Mouse (Mus musculus): ENCODE data around the gene Clpp. TPM values are rescaled to one million over a fixed set of nuclear protein-coding genes. Genes with fewer than 3 reads are reported as not detected.

Clpp gene
- total RNA-seq (2021): 10 to 100 TPM; 46.2 to 49.1 TPM

DNA sequence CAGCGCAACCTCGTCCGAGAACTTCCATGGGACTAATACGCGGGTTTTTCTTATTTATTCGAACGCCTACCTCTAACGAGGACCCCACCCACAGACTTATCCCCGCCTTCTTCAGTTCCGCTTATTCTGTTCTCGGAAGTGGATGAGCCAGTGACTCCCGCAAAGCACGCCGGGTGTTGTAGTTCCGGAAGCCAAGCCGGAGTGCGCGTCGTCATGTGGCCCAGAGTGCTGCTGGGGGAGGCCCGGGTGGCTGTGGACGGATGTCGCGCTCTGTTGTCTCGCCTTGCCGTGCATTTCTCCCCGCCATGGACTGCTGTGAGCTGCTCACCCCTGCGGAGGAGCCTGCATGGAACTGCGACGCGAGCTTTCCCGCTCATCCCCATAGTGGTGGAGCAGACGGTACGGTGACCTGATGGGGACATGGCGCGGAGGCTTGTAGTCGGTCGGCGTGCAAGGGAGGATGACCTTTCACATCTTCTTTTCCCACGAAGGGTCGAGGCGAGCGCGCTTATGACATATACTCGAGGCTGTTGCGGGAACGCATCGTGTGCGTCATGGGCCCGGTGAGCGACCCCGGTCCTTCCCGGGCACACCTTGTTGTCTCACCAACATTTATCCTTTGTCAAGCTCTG is at the start of gene Clpp:
Clpp (plus strand) TSS at position 191 of the 632 bp plus-strand sequence.
- DNase-seq: peak; percentile 94
- intact Hi-C loops (cut with DNase I): no loop called here

DNA sequence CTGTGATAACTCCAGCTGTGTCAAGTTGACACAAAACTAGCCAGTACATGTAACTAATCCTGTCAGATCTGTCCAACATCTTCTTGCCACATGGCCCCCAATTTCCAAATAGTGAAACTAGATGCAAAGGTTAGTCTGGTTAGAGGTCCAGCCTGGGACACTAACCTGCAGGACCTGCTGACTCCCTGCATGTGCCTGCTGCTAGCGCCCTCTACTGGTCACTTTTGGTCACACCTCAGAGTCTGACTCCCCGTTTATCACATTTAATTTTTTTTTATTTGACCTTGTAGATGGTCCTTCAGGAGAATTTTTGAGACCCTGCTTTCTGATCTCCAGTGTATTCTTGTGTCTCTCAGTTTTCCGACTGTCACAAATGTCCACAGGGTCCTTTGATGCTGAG is 39.2 kb upstream of the Clpp start:
- intact Hi-C loops (cut with DNase I): no loop called here
- DNase-seq: peak; percentile 45

- intact Hi-C loops (cut with DNase I): no loop called here
- no peak for DNase-seq
Measured at GRCm38 (mm10) chr17:56952639-56953038, 37.5 kb upstream of the Clpp start.

DNA sequence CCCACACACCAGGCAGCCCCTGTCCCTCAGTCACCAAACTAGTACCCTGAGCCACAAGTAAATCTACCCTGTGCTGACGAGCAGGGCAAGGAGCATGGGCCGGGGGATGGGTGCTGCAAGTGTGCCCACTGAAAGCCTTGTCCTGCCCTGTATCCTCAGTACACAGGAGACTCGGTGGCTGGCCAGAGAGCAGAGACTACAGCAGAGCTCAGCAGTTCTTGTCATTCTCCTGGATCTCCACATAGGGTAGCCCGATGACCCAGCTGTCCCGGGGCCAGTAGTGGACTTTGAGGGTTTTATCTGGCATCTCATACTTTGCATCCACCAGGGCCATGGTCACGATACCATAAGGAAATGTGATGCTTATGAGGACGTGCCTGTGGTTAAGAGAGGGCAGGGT is 35.2 kb upstream of the Clpp start:
- no peak for DNase-seq
- intact Hi-C loops (cut with DNase I): no loop called here

DNA sequence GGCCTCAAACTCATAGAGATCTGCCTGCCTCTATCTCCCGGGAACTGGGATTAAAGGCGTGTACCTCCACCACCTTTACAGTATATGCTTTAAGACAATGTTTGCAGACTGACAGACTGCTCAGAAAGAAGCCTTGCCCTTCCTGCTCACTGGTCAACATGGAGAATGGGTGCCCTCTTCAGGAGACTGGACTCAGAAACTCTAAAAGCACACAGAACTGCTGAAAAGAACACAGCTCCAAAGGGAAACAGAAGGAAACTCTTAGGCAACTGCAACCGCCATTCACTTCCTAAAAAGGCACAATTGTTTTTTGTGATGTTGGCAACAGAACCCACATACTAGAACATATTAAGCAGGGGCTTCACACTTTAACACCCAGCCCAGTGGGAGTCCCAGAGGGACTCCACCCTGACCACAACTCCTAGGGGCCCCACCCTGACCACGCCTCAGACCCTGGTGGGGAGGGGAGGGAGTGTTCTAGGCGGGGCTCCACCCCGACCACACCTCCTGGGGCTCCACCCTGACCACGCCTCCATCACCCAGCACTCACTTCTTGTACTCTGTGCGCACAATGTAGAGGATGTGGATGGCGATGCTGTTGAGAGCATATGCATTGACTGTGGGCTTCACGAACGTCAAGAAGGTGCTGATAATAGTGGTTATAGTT is 32.2 kb upstream of the Clpp start:
- intact Hi-C loops (cut with DNase I): no loop called here
- DNase-seq: no peak

- intact Hi-C loops (cut with DNase I): no loop called here
- no peak for DNase-seq
Measured at GRCm38 (mm10) chr17:56958667-56959066, 31.4 kb upstream of the Clpp start.

DNA sequence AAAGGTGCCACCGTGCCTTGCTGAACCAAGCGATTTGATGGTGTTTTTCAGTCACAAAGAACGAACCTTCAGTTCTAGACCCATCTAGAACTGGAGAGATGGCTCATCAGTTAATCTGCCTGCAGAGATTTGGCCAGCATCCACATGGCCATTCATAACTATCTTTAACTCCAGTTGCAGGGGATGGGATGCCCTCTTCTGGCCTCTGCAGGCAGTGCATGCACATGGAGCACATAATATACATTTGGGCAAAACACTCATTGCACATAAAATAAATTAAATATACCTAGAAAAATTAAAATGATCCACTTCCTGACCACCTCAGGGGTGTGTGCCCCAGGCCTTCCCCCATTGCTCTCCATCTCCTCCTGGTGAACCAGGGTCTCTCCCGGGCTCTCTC is 28.2 kb upstream of the Clpp start:
- no peak for DNase-seq
- intact Hi-C loops (cut with DNase I): no loop called here

DNA sequence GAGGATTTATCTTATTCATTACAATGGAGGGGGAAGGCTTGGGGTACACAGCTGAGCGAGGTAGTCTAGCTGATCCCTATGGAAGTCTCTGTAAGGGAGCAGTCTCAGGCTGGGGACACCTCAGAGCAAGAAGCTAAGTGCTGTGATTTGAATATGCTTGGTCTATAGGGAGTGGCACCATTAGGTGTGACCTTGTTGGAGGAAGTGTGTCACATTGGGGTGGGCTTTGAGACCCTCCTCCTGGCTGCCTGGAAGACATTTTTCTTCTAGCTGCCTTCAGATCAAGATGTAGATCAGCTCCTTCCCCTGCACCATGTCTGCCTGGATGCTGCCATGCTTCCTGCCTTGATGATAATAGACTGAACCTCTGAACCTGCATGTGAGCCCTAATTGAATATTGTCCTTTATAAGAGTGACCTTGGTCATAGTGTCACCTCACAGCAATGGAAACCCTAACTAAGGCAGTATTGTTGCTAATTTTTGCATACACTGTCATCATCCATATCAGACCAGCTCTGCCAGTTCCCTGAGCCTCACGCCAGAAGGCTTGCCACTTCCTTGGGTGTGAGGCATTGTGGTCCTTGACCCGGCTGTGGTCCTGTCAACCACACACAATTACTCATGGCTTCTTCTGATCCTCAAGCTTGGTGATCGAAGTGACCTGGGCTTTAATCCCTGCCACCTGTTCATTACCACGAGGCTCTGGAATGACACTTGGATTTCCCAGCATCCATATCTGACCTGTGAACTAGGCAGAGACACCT is 27.3 kb upstream of the Clpp start:
- intact Hi-C loops (cut with DNase I): no loop called here
- no peak for DNase-seq

GRCm38 (mm10) chr17:56963646-56964045 is 26.5 kb upstream of the Clpp start:
- intact Hi-C loops (cut with DNase I): no loop called here

DNA sequence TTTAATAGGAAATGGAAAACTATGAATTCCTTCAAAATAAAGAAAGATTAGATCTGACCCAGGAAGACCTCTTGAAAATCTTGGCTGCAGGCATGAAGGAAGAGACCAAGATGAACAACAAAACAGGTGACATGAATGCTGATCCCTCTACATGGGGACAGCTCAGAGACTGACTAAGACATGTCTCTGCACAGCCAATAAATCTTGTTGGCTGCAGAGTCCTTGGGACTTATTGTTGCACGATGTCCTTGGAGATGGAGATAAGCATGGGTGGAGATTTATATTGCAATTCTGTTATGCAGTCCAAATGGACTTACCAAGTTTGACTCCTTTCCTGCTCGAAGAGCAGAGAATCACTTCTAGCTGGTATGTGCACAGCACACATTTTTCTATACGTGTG is 20.8 kb upstream of the Clpp start:
- no peak for DNase-seq
- intact Hi-C loops (cut with DNase I): no loop called here

More at GRCm38 (mm10) chr17:56963646-56964045, 26.5 kb upstream of the Clpp start:
- no peak for DNase-seq

- no peak for DNase-seq
- intact Hi-C loops (cut with DNase I): no loop called here
Measured at GRCm38 (mm10) chr17:56970081-56970480, 20.0 kb upstream of the Clpp start.

GRCm38 (mm10) chr17:56973956-56974707 is 16.0 kb upstream of the Clpp start:
- intact Hi-C loops (cut with DNase I): no loop called here
- no peak for DNase-seq

DNA sequence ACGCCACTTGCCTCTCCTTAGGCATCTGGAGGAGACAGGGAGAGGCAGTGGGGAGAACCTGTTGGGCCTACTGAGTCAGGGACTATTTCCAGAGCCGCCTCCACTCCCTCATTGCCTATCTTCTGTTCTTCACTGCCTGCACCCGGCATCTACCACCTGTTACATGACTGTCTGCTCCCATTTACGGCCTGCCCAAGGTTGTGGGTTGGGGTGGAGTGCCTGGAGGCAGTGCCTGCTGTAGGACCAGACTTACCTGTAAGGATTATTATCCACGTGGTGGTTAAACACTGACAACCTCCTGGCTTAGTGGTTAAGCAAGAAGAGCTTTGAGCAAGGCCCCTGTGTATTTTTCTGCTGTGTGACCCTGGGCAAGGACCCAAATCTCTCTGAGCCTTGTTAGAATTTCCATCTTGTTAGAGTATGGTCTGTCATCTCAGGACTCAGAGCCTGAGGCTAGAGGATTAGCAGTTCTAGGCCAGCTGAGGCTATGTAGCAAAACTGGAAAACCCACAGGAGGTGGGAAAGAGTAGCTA is 15.3 kb upstream of the Clpp start:
- intact Hi-C loops (cut with DNase I): no loop called here
- DNase-seq: no peak

DNA sequence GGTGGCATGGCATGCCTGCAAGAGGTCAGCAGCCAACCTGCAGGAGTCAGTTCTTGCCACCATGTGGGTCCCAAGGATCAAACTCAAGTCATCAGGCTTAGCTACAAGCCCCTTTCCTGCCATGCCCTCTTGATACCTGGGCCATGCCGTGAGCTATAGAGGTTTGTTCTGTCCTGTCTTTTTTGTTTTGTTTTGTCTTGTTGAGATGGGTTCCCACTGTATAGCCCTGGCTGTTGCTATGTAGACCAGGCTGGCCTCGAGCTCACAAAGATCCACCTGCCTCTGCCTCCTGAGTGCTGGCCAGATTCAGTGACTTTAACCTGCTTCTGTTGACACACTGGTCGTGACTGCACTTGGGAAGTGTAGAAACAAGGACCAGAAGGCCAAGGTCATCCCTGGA is 14.7 kb upstream of the Clpp start:
- DNase-seq: no peak
- intact Hi-C loops (cut with DNase I): no loop called here

- no peak for DNase-seq
- intact Hi-C loops (cut with DNase I): no loop called here
Measured at GRCm38 (mm10) chr17:56976531-56977390, 13.3 kb upstream of the Clpp start.

- intact Hi-C loops (cut with DNase I): no loop called here
- no peak for DNase-seq
Measured at GRCm38 (mm10) chr17:56979524-56979923, 10.6 kb upstream of the Clpp start.

DNA sequence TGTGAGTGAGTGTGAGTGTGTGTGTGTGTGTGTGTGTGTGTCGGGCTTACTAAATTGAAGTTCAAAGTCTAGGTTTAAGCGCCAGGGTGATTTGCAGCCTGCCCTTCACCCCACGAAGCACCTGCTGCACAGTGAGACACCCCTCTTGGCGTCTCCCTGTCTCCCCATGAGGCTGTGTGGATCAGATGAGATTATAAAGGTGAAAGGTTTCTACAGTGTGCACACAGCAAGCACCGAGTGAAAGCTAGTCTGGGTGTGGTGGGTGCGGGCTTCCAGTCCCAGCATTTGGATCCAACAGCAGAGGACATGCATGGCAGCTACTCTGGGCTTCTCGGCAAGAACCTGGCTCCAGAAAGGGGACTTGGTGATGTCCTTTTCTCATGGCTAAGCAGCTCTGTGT is 9.1 kb upstream of the Clpp start:
- intact Hi-C loops (cut with DNase I): no loop called here
- DNase-seq: no peak

- DNase-seq: no peak
- intact Hi-C loops (cut with DNase I): no loop called here
Measured at GRCm38 (mm10) chr17:56982013-56982412, 8.1 kb upstream of the Clpp start, which contains the start of gene Acer1. TSS of gene Acer1 (minus strand) at chr17:56982126.

DNA sequence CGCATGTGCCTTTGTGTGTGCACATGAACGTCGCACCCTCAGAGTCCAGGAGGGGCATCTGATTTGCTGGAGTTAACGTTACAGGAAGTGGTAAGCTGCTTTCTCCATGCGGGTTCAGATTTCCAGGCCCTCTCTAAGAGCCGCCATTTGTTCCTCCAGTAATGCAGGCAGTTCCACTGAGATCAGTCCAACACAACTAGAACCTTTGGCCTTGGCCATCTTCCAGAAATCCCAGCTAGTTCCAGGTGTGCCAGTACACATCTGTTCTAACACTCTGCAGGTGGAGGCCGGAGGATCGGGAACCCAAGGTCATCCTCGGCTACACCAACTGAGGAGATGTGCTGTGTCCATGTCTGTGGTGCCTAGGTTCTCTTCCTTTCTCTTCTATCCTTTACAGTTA is 5.2 kb upstream of the Clpp start:
- DNase-seq: no peak
- intact Hi-C loops (cut with DNase I): no loop called here

DNA sequence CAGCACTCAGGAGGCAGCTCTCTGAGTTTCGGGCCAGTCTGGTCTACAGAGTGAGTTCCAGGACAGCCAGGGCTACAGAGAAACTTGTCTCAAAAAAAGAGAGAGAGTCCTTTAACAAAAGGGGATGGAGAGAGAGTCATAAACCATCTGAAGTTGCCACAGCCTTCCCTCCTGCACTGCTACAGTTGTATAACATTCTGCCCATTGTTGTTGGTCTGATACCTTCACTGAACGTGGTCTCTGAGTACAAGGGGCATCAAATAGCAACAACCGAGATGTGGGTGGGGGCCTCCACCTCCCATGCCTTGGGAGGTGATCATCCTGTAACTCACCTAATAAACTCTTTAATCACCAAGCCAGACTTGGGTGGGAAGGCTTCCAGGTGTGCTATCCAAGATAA is 4.4 kb upstream of the Clpp start:
- intact Hi-C loops (cut with DNase I): no loop called here
- no peak for DNase-seq

Data from left cerebral cortex, postnatal 4 days (tissue).